Mouse (Mus musculus): ENCODE results near the gene Tubb2a. TPM values are rescaled to one million over a fixed set of nuclear protein-coding genes. Genes with fewer than 3 reads are reported as not detected.
A peak's percentile ranks its signal among the peaks of the same experiment; 100 is the strongest.

Gene Tubb2a
- polyA plus RNA-seq, 1 experiment = 550 TPM

GRCm38 (mm10) chr13:34062466-34062865, 15.3 kb downstream of the Tubb2a start:
- Histone ChIP-seq H3K79me2 (ENCODE audit: control insufficient read depth, insufficient read depth) (no peaks in the 10 kb centered on the region), H3K36me3 (ENCODE audit: control insufficient read depth, insufficient read depth) (peaks cover 4% of the 10 kb centered on the region), H3K27me3 (ENCODE audit: control insufficient read depth, insufficient read depth, insufficient read length) (no peaks in the 10 kb centered on the region), H3K4me3 (no peak overlapping the region), H3K4me2 (ENCODE audit: low read depth) (no peak overlapping the region), H3ac (ENCODE audit: control insufficient read depth, insufficient read length) (no peak overlapping the region)
- TF ChIP-seq MYOD1 (IDR thresholded peaks at IDR 0.05; ENCODE audit: control insufficient read depth in 1 of 3, insufficient read length in 2 of 3, low read depth in 2 of 3) = no peak
- no peak for TF ChIP-seq CEBPB (IDR thresholded peaks at IDR 0.05; ENCODE audit: insufficient read depth, poor library complexity, severe bottlenecking)
- no peak for TF ChIP-seq POLR2A (IDR thresholded peaks at IDR 0.05; ENCODE audit: insufficient read length, low read depth)
- no peak for TF ChIP-seq E2F4 (IDR thresholded peaks at IDR 0.05; ENCODE audit: insufficient read depth)
- no peak for TF ChIP-seq SRF (IDR thresholded peaks at IDR 0.05; ENCODE audit: control insufficient read depth, insufficient read length, low read depth)
- no peak for TF ChIP-seq POLR2AphosphoS2 (IDR thresholded peaks at IDR 0.05; ENCODE audit: insufficient read length, low read depth)
- TF ChIP-seq REST (IDR thresholded peaks at IDR 0.05; ENCODE audit: insufficient read depth, insufficient read length) = no peak
- TF ChIP-seq MAX (IDR thresholded peaks at IDR 0.05; ENCODE audit: low read depth) = no peak
- no peak for TF ChIP-seq USF1 (IDR thresholded peaks at IDR 0.05; ENCODE audit: low read depth)
- TF ChIP-seq TCF3 (IDR thresholded peaks at IDR 0.05; ENCODE audit: insufficient read length, low read depth) = no peak
- TF ChIP-seq MYOG (IDR thresholded peaks at IDR 0.05; ENCODE audit: control insufficient read depth in 1 of 3, insufficient read depth in 1 of 3, insufficient read length in 2 of 3, low read depth in 2 of 3) = no peak
- no peak for TF ChIP-seq TCF12 (IDR thresholded peaks at IDR 0.05; ENCODE audit: insufficient read depth, poor library complexity, severe bottlenecking)

DNA sequence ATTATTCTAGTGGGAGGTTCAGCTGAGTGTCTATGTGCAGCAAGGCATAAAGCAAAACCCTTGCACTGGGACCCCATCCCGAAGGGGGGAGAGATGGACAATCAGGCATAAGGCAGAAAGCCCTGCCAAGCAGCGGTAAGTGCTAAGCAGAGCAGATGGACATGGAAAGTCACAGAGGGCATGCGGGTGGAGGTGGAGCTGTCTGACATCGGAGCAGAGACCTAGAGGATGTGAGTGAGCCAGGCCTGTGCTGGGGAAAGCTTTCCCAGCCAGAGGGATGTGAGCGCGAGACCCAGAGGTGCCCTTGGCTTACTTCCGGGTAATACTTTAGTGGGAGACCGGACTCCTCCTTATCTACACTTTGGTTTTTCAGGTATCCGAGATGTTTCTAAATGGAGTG, 17.7 kb downstream of the Tubb2a start:
- Histone ChIP-seq H3K4me2 (ENCODE audit: low read depth) (no peak overlapping the region), H3ac (ENCODE audit: control insufficient read depth, insufficient read length) (no peak overlapping the region), H3K4me3 (no peak overlapping the region), H3K27me3 (ENCODE audit: control insufficient read depth, insufficient read depth, insufficient read length) (no peaks in the 10 kb centered on the region), H3K36me3 (ENCODE audit: control insufficient read depth, insufficient read depth) (peaks cover 4% of the 10 kb centered on the region), H3K79me2 (ENCODE audit: control insufficient read depth, insufficient read depth) (no peaks in the 10 kb centered on the region)
- TF ChIP-seq POLR2A (IDR thresholded peaks at IDR 0.05; ENCODE audit: insufficient read length, low read depth) = no peak
- no peak for TF ChIP-seq SRF (IDR thresholded peaks at IDR 0.05; ENCODE audit: control insufficient read depth, insufficient read length, low read depth)
- TF ChIP-seq POLR2AphosphoS2 (IDR thresholded peaks at IDR 0.05; ENCODE audit: insufficient read length, low read depth) = no peak
- TF ChIP-seq MYOG (IDR thresholded peaks at IDR 0.05; ENCODE audit: control insufficient read depth in 1 of 3, insufficient read depth in 1 of 3, insufficient read length in 2 of 3, low read depth in 2 of 3) = no peak
- no peak for TF ChIP-seq USF1 (IDR thresholded peaks at IDR 0.05; ENCODE audit: low read depth)

- Histone ChIP-seq H3K4me3 (no peak overlapping the region), H3ac (ENCODE audit: control insufficient read depth, insufficient read length) (no peak overlapping the region), H3K36me3 (ENCODE audit: control insufficient read depth, insufficient read depth) (peaks cover 4% of the 10 kb centered on the region), H3K4me2 (ENCODE audit: low read depth) (no peak overlapping the region), H3K79me2 (ENCODE audit: control insufficient read depth, insufficient read depth) (no peaks in the 10 kb centered on the region), H3K27me3 (ENCODE audit: control insufficient read depth, insufficient read depth, insufficient read length) (no peaks in the 10 kb centered on the region)
- TF ChIP-seq MAX (IDR thresholded peaks at IDR 0.05; ENCODE audit: low read depth) (no peak), POLR2AphosphoS2 (IDR thresholded peaks at IDR 0.05; ENCODE audit: insufficient read length, low read depth) (no peak), TCF12 (IDR thresholded peaks at IDR 0.05; ENCODE audit: insufficient read depth, poor library complexity, severe bottlenecking) (no peak), MYOD1 (IDR thresholded peaks at IDR 0.05; ENCODE audit: control insufficient read depth in 1 of 3, insufficient read length in 2 of 3, low read depth in 2 of 3) (peak in 2 of 3 experiments; percentile 60 to 61), CEBPB (IDR thresholded peaks at IDR 0.05; ENCODE audit: insufficient read depth, poor library complexity, severe bottlenecking) (no peak), REST (IDR thresholded peaks at IDR 0.05; ENCODE audit: insufficient read depth, insufficient read length) (no peak), TCF3 (IDR thresholded peaks at IDR 0.05; ENCODE audit: insufficient read length, low read depth) (no peak), USF1 (IDR thresholded peaks at IDR 0.05; ENCODE audit: low read depth) (no peak), MYOG (IDR thresholded peaks at IDR 0.05; ENCODE audit: control insufficient read depth in 1 of 3, insufficient read depth in 1 of 3, insufficient read length in 2 of 3, low read depth in 2 of 3) (peak in 1 of 3 experiments; percentile 63), SRF (IDR thresholded peaks at IDR 0.05; ENCODE audit: control insufficient read depth, insufficient read length, low read depth) (no peak), POLR2A (IDR thresholded peaks at IDR 0.05; ENCODE audit: insufficient read length, low read depth) (no peak)
Observed at GRCm38 (mm10) chr13:34057252-34057651, 20.6 kb downstream of the Tubb2a start.

DNA sequence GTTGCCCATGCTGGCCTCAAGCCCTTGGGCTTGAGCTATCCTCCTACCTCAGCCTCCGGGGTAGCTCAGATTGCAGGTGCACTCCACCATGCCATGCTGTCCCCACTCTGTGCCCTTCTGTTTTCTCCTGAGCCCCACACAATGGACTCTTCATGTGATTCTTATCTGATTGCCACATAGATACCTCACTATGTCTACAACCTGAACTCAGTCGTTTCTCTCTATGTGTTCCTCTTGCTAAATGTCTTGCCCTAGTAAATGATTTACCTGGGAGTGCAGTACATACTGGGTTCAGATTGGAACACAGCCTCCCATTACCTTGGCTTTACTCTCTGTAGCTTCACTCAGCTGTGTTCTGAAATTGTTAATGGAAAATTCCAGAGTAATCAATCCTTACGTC, 22.8 kb downstream of the Tubb2a start:
- Histone ChIP-seq H3K36me3 (ENCODE audit: control insufficient read depth, insufficient read depth) (peaks cover 4% of the 10 kb centered on the region), H3K79me2 (ENCODE audit: control insufficient read depth, insufficient read depth) (no peaks in the 10 kb centered on the region), H3K27me3 (ENCODE audit: control insufficient read depth, insufficient read depth, insufficient read length) (no peaks in the 10 kb centered on the region), H3K4me2 (ENCODE audit: low read depth) (no peak overlapping the region), H3K4me3 (no peak overlapping the region), H3ac (ENCODE audit: control insufficient read depth, insufficient read length) (no peak overlapping the region)
- TF ChIP-seq TCF12 (IDR thresholded peaks at IDR 0.05; ENCODE audit: insufficient read depth, poor library complexity, severe bottlenecking) = no peak
- TF ChIP-seq MAX (IDR thresholded peaks at IDR 0.05; ENCODE audit: low read depth) = no peak
- TF ChIP-seq REST (IDR thresholded peaks at IDR 0.05; ENCODE audit: insufficient read depth, insufficient read length) = no peak
- TF ChIP-seq USF1 (IDR thresholded peaks at IDR 0.05; ENCODE audit: low read depth) = no peak
- TF ChIP-seq POLR2AphosphoS2 (IDR thresholded peaks at IDR 0.05; ENCODE audit: insufficient read length, low read depth) = no peak
- TF ChIP-seq MYOG (IDR thresholded peaks at IDR 0.05; ENCODE audit: control insufficient read depth in 1 of 3, insufficient read depth in 1 of 3, insufficient read length in 2 of 3, low read depth in 2 of 3) = no peak
- no peak for TF ChIP-seq TCF3 (IDR thresholded peaks at IDR 0.05; ENCODE audit: insufficient read length, low read depth)
- no peak for TF ChIP-seq CEBPB (IDR thresholded peaks at IDR 0.05; ENCODE audit: insufficient read depth, poor library complexity, severe bottlenecking)
- TF ChIP-seq MYOD1 (IDR thresholded peaks at IDR 0.05; ENCODE audit: control insufficient read depth in 1 of 3, insufficient read length in 2 of 3, low read depth in 2 of 3) = no peak
- TF ChIP-seq POLR2A (IDR thresholded peaks at IDR 0.05; ENCODE audit: insufficient read length, low read depth) = no peak
- no peak for TF ChIP-seq SRF (IDR thresholded peaks at IDR 0.05; ENCODE audit: control insufficient read depth, insufficient read length, low read depth)
- TF ChIP-seq E2F4 (IDR thresholded peaks at IDR 0.05; ENCODE audit: insufficient read depth) = no peak

DNA sequence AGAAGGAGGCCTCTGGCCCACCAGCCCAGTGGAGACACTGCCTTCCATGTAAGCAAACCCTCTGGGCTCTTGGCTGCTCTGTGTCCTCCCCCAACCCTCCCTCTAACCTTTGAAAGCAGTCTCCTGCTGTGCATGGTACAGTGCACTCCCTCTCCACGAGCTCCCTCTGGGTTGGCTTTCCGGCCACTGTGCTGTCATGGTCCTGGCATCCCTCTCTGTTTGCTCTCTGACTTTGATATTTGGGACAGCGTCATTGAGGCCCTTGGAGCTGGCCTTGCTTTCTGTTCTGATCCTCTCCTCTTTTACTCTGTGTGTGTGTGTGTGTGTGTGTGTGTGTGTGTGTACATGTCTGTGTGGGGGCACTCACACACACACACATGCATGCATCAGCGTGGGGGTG, 23.4 kb downstream of the Tubb2a start:
- Histone ChIP-seq H3K79me2 (ENCODE audit: control insufficient read depth, insufficient read depth) (no peaks in the 10 kb centered on the region), H3K27me3 (ENCODE audit: control insufficient read depth, insufficient read depth, insufficient read length) (no peaks in the 10 kb centered on the region), H3K4me3 (no peak overlapping the region), H3ac (ENCODE audit: control insufficient read depth, insufficient read length) (no peak overlapping the region), H3K4me2 (ENCODE audit: low read depth) (no peak overlapping the region), H3K36me3 (ENCODE audit: control insufficient read depth, insufficient read depth) (peaks cover 4% of the 10 kb centered on the region)
- TF ChIP-seq CEBPB (IDR thresholded peaks at IDR 0.05; ENCODE audit: insufficient read depth, poor library complexity, severe bottlenecking) = no peak
- TF ChIP-seq E2F4 (IDR thresholded peaks at IDR 0.05; ENCODE audit: insufficient read depth) = no peak
- no peak for TF ChIP-seq REST (IDR thresholded peaks at IDR 0.05; ENCODE audit: insufficient read depth, insufficient read length)
- no peak for TF ChIP-seq USF1 (IDR thresholded peaks at IDR 0.05; ENCODE audit: low read depth)
- TF ChIP-seq MAX (IDR thresholded peaks at IDR 0.05; ENCODE audit: low read depth) = no peak
- no peak for TF ChIP-seq MYOG (IDR thresholded peaks at IDR 0.05; ENCODE audit: control insufficient read depth in 1 of 3, insufficient read depth in 1 of 3, insufficient read length in 2 of 3, low read depth in 2 of 3)
- TF ChIP-seq SRF (IDR thresholded peaks at IDR 0.05; ENCODE audit: control insufficient read depth, insufficient read length, low read depth) = no peak
- no peak for TF ChIP-seq TCF3 (IDR thresholded peaks at IDR 0.05; ENCODE audit: insufficient read length, low read depth)
- no peak for TF ChIP-seq TCF12 (IDR thresholded peaks at IDR 0.05; ENCODE audit: insufficient read depth, poor library complexity, severe bottlenecking)
- no peak for TF ChIP-seq POLR2AphosphoS2 (IDR thresholded peaks at IDR 0.05; ENCODE audit: insufficient read length, low read depth)
- no peak for TF ChIP-seq POLR2A (IDR thresholded peaks at IDR 0.05; ENCODE audit: insufficient read length, low read depth)
- no peak for TF ChIP-seq MYOD1 (IDR thresholded peaks at IDR 0.05; ENCODE audit: control insufficient read depth in 1 of 3, insufficient read length in 2 of 3, low read depth in 2 of 3)
